Mouse (Mus musculus) heart, postnatal 0 days (tissue): ENCODE results near the gene Naaladl2.

Experiments used
- CTCF ChIP-seq: IDR thresholded peaks from 2 replicates; pipeline ENCODE4 v1.5.1; 2016; ENCODE audit warnings: antibody characterized with exemption, control low read depth, low read depth
- EP300 ChIP-seq: IDR thresholded peaks from 2 replicates; pipeline ENCODE4 v1.6.1; 2016; ENCODE audit warnings: antibody characterized with exemption, low read depth

DNA sequence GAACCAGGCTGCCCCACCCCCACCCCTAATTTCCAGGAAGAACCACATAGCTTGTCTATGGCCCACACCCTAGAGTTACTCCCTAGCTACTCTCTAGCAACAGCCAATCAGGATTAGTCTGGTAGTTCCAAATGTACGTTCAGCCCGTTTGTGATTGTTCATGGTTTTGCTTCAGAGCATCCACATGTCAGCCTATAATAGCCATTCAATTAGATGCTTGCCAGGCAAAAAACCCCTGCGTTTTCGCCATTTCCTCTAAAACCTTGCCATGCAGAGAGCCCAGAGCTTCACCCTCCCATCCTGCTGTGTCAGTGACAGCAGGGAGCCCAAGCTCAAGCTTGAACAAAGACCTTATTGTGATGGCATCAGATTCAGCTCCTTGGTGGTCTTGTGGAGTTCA is 16.2 kb downstream of the Naaladl2 start:
- no peak for TF ChIP-seq EP300
- no peak for TF ChIP-seq CTCF
